Mouse (Mus musculus) stomach, embryonic 15.5 days (tissue): Measurements from ENCODE around the gene Tet3. TPM values are rescaled to one million over a fixed set of nuclear protein-coding genes. Genes with fewer than 3 reads are reported as not detected.

Experiments used
- ATAC-seq: fragments of 200-750 bp; cut with Nextera tagmentation; 2 replicates; pipeline ENCODE4 v1.8.0; 2017; ENCODE audit warnings: low read depth, moderate number of reproducible peaks, moderate TSS enrichment; ENCODE audit not compliant: insufficient read depth, low FRiP score
- H3K27ac ChIP-seq: fragments of 300-500 bp; sonication (generic); 2 replicates; pipeline ENCODE4 v1.5.1; 2015; ENCODE audit warnings: mild to moderate bottlenecking, inconsistent platforms
- H3K27me3 ChIP-seq: fragments of 300-500 bp; sonication (generic); replicated peaks from 2 replicates; pipeline ENCODE4 v1.6.1; 2015; ENCODE audit warnings: inconsistent platforms
- H3K36me3 ChIP-seq: fragments of 300-500 bp; sonication (generic); 2 replicates; pipeline ENCODE4 v1.6.1; 2015; ENCODE audit warnings: inconsistent platforms
- H3K4me1 ChIP-seq: fragments of 300-500 bp; sonication (generic); 2 replicates; pipeline ENCODE4 v1.6.1; 2015; ENCODE audit warnings: inconsistent platforms
- H3K4me2 ChIP-seq: fragments of 300-500 bp; sonication (generic); 2 replicates; pipeline ENCODE4 v1.6.1; 2015; ENCODE audit warnings: mild to moderate bottlenecking, inconsistent platforms
- H3K4me3 ChIP-seq: fragments of 300-500 bp; sonication (generic); replicated peaks from 2 replicates; pipeline ENCODE4 v1.5.1; 2015; ENCODE audit warnings: inconsistent platforms
- H3K9ac ChIP-seq: fragments of 300-500 bp; sonication (generic); 2 replicates; pipeline ENCODE4 v1.6.1; 2015; ENCODE audit warnings: inconsistent platforms
- H3K9me3 ChIP-seq: fragments of 300-500 bp; sonication (generic); 2 replicates; pipeline ENCODE4 v1.6.1; 2016; ENCODE audit warnings: inconsistent platforms
- WGBS: fragments of 180-500 bp; shearing (Covaris S2); methylation state at CpG from one replicate; pipeline ENCODE4 v1.1.7; 2015; 5-methylcytosine and 5-hydroxymethylcytosine counted together
- polyA plus RNA-seq: library from polyadenylated mRNA; unstranded; fragments of >200 nt; fragmentation: Nextera tagmentation; extraction: Ambion mirVana; gene quantifications from 2 replicates; pipeline ENCODE4 v1.2.1, GENCODE M21; 2015

Tet3 gene
- polyA plus RNA-seq, 1 experiment from 2014 or later = 39.6 TPM

DNA sequence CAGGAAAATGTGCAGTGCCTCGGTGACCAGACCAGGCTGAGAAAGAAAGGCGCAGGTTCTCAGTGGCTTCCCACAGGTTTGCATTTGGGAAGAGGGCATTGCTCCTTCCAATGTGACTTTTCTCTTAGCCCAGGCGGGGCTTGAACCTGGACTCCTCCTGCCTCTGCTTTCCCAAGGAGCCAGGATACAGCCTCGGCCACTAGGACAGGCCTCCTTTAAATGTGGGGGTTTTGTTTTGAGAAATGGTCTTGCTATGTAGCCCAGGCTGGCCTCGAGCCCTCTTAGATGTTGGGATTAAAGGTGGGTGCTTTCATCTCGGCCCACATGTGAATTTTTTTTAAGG lies 132.5 kb downstream of the Tet3 start:
- WGBS = 7% methylated on average over 6 of the region's 6 CpGs
- peak overlapping the region; percentile 97 for H3K27ac ChIP-seq
- H3K9me3 ChIP-seq = no peaks in the 10 kb centered on the region

DNA sequence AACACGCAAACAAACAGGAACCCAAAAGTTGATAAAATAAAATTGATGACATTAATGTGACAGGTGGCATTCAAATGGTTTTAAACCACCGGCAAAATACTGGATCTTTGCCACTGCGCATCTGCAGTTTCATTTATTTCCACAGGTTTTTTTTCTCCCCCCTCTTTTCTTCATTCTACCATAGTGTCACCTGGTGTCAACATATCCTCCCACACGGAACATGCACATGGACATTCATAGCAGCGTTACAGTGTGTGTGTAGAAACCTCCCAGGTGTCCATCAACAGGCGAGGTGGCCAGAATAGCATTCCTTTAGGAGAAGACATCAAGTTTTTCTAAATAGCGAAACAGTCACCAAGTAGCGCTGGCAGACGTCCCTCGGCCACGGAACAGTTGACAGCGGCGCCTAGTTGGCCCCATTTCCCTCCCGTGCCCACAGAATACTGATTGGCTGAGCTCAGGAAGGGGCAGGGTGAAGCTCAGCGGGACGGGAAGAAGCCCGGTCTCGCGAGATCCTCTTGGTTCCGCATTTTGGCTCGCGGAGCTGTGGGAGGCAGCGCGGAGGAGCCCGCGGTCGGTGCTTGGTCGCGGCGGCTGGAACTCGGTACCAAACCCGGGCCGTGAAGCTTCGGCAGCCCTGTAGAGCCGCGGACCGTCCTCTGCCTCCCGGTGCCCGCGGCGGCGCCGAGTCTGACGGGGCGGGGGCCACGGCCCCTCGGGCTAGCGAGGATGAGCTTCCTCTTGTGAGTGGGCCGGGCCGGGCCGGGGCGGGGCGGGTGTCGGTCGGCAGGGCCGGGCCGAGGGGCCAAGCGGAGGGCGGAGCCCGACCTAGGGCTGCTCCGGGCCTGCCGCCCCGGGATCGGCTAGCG lies 133.1 kb downstream of the Tet3 start, which contains the start of the genes Mthfd2 and Mob1a:
Gene Mthfd2 (minus strand): TSS at position 384 of the 869 bp plus-strand sequence.
Gene Mob1a (plus strand): TSS at position 492 of the 869 bp plus-strand sequence.
- Histone ChIP-seq H3K4me3 (peak within 1 kb of the TSS; percentile 94), H3K4me1 (peaks cover 6% of the 10 kb centered on the region), H3K9me3 (no peaks in the 10 kb centered on the region), H3K27ac (peak within 1 kb of the TSS; percentile 97), H3K27me3 (no peaks in the 10 kb centered on the region), H3K9ac (peak within 1 kb of the TSS; percentile 84), H3K36me3 (peaks cover 7% of the 10 kb centered on the region), H3K4me2 (peak within 1 kb of the TSS; percentile 74)
- ATAC-seq = peak; percentile 97
- WGBS = under 1% methylated on average over 62 of the region's 65 CpGs

More for the DNA sequence above, 132.5 kb downstream of the Tet3 start:
- H3K27me3 ChIP-seq = no peaks in the 10 kb centered on the region
- H3K4me1 ChIP-seq = peaks cover 6% of the 10 kb centered on the region
- 0 out of 2 replicates have a peak, but pooled peaks have one; percentile 1 for ATAC-seq
- peak overlapping the region; percentile 94 for H3K4me3 ChIP-seq
- H3K36me3 ChIP-seq = peaks cover 7% of the 10 kb centered on the region
- peak overlapping the region; percentile 74 for H3K4me2 ChIP-seq
- peak overlapping the region; percentile 84 for H3K9ac ChIP-seq

DNA sequence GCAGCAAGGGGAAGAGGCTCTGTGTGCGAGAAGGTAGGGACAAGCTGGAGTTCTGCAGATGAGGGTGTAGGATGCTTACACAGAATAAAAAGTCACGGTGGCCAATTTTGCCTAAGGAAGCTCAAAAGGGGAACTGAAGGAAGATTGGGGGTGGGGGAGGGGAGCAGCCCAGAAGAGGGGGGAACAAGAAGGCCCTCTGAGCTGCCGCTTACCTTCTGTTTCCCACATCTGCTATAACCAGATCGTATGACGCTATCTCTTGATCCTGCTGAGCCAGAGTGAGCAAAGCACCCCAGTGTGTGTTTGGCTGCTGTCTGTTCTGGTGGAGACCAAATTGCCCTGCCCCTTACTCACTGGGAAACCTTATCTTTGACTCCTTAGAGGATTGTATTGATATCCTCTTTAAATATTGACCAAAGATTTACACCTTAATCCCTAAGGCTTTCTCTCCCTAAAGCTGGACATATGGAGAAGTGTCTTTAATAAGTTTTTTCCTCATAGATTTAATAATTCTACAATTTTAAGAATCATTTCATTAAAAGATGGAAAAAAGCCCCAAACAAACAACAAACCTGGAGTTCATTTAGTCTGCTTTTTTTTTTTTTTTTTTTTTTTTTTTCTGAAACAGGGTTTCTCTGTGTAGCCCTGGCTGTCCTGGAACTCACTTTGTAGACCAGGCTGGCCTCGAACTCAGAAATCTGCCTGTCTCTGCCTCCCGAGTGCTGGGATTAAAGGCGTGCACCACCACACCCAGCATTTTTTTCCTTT lies 135.0 kb downstream of the Tet3 start:
- no peak for ATAC-seq
- peaks cover 6% of the 10 kb centered on the region for H3K4me1 ChIP-seq
- no peaks in the 10 kb centered on the region for H3K9me3 ChIP-seq
- no peaks in the 10 kb centered on the region for H3K27me3 ChIP-seq
- H3K36me3 ChIP-seq = no peaks in the 10 kb centered on the region
- H3K4me2 ChIP-seq = no peak overlapping the region
- 60% methylated on average over 8 of the region's 8 CpGs for WGBS
- H3K27ac ChIP-seq = no peak overlapping the region; the same call in 1 of the 2 replicates
- H3K9ac ChIP-seq = no peak overlapping the region
- no peak overlapping the region for H3K4me3 ChIP-seq

DNA sequence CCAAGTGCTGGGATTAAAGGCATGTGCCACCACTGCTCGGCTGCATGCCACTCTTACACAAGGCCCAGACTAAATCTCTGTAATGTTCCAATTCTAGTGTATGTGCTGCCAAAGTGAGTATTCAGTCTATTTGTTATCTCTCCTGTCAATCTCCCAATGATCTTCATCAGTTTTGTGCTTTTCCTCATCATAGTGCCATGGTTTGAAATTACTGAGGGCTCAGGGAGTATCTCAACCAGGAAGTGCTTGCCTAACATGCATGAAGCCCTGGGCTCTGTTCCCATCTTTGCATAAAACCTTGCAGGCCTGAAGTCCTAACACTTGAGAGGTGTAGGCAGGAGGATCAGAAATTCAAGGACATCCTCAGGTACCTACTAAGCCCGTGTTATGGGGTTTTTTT lies 136.1 kb downstream of the Tet3 start:
- H3K4me1 ChIP-seq = peaks cover 6% of the 10 kb centered on the region
- no peaks in the 10 kb centered on the region for H3K27me3 ChIP-seq
- no peak for ATAC-seq
- WGBS = 66% methylated on average over 2 of the region's 2 CpGs
- no peak overlapping the region for H3K27ac ChIP-seq
- no peak overlapping the region for H3K4me2 ChIP-seq
- no peak overlapping the region for H3K4me3 ChIP-seq
- H3K9ac ChIP-seq = no peak overlapping the region
- no peaks in the 10 kb centered on the region for H3K36me3 ChIP-seq
- H3K9me3 ChIP-seq = no peaks in the 10 kb centered on the region

DNA sequence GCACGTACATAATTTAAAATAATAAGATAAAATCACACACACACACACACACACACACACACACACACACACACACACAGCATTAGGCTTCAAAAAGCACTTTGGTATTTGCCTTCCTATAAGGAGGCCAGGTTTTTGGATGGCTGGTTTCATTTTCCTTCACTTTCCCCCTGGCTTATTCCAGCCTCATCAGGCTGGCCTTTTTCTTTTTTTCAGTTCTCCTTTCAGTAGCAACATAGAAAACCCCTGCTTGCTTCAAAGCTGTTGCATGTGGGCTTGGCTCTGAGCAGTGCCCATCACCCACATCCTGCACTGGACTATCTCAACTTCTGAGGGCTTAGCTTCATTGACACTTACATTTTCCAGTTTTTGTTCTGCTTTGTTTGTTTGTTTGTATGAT lies 137.0 kb downstream of the Tet3 start:
- Histone ChIP-seq H3K9ac (no peak overlapping the region), H3K4me2 (no peak overlapping the region), H3K9me3 (no peaks in the 10 kb centered on the region), H3K36me3 (no peaks in the 10 kb centered on the region), H3K4me3 (no peak overlapping the region), H3K27ac (no peak overlapping the region), H3K27me3 (no peaks in the 10 kb centered on the region), H3K4me1 (peaks cover 5% of the 10 kb centered on the region)
- WGBS = 70% methylated on average over 1 of the region's 1 CpGs
- ATAC-seq = no peak

DNA sequence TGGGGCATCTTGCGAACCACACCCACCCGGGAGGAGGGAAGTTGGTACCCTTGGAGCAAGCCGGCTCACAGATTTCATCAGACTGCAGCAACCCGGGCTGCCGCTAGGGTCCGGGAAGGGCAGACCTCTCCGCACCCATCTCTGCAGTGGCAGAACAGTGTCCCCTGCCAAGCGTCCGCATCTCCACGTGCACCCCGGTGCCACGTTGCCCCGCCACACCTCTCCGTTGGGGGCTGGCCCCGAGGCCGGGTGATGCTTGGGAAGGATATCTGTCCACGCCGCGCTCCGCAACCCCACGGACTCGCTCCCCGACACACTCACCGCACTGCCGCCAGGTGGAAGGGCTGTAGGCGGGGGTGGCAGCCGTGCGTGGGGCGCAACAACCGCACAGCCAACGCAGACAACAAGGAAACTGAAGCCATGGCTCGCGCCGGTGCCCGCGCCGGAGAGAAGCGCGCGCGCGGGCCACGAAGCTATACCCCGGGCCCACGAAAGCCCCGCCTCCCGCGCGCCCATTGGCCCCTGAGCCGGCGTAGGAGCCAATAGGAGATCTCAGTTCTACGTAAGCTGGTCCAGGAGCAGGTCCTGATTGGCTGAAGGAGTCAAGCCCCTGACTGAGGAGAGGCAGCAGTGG lies 141.7 kb downstream of the Tet3 start:
- Histone ChIP-seq H3K27ac (0 out of 2 replicates have a peak overlapping the region, but pooled peaks have one; percentile 26), H3K9ac (peak overlapping the region; percentile 69), H3K4me2 (peak overlapping the region; percentile 88), H3K27me3 (no peaks in the 10 kb centered on the region), H3K4me3 (peak overlapping the region; percentile 83), H3K36me3 (no peaks in the 10 kb centered on the region), H3K4me1 (peaks cover 10% of the 10 kb centered on the region; the same call in 1 of the 2 replicates), H3K9me3 (no peaks in the 10 kb centered on the region)
- WGBS = under 1% methylated on average over 52 of the region's 52 CpGs
- peak; percentile 97 for ATAC-seq

DNA sequence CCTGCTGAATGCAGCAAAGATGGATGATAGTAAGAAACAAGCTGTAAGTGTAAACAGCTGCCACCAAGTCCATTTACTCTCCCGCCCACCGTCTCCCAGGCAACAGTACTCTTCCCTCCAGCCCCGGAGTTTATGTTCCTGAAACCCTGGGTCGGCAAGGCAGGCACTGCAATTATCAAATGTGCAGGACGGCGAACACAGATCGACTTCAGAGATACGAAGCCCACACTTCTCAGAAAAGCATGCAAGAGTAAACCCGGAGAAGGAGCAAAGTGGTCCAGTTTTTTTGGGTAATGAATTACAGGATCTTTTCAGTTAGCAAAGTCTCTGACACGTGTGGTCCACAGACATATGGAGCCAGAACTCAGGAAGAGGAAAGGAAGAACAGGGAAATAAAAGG lies 142.9 kb downstream of the Tet3 start:
- ATAC-seq = no peak
- H3K4me1 ChIP-seq = peaks cover 10% of the 10 kb centered on the region; the same call in 1 of the 2 replicates
- H3K27ac ChIP-seq = no peak overlapping the region
- no peak overlapping the region for H3K9ac ChIP-seq
- H3K9me3 ChIP-seq = no peaks in the 10 kb centered on the region
- no peaks in the 10 kb centered on the region for H3K27me3 ChIP-seq
- peak overlapping the region; percentile 88 for H3K4me2 ChIP-seq
- H3K4me3 ChIP-seq = peak overlapping the region; percentile 83
- 5% methylated on average over 10 of the region's 10 CpGs for WGBS
- no peaks in the 10 kb centered on the region for H3K36me3 ChIP-seq

DNA sequence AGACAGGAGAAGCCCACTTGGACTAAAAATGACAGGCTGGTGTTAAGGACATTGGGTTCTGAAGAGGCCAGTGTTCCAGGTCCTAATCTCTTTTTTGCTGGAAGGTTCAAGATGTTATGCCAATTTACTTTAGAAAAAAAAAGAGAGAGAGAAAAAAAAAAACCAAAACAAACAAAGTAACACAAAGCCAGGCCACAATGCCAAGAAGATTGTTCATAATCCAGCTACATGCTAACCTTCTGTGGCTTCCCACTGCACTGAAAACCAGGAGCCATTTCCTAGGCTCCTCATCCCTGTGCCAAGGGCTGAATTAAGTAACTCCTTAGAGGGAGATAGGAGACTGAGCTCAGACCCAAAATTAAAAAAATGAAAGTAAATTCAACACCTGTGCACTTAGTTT lies 143.6 kb downstream of the Tet3 start:
- Histone ChIP-seq H3K9ac (no peak overlapping the region), H3K36me3 (0 out of 2 replicates have a peak, but pooled peaks cover 4% of the 10 kb centered on the region), H3K27me3 (no peaks in the 10 kb centered on the region), H3K27ac (no peak overlapping the region), H3K4me2 (peak overlapping the region; percentile 88), H3K4me3 (no peak overlapping the region), H3K4me1 (peaks cover 10% of the 10 kb centered on the region; the same call in 1 of the 2 replicates), H3K9me3 (no peaks in the 10 kb centered on the region)
- ATAC-seq = no peak

DNA sequence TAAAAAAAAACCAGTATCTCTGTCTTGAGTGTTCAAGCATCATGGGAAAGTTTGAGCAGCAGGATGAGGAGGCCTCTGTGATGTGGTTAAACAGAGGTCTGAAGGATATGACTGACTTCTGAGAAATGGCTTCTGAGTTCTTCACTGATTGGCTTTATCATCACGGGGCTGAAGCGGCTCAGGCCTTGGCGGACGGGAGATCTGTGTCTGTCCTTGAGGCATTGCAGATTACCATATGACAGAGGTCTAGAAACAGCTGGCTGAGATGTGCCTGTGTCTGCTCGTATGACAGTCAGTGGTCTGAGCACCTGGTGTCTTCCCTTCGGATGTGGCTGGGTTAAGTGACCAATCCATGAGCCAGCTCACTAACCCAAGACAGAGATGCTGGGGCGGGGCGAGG lies 146.4 kb downstream of the Tet3 start:
- H3K27me3 ChIP-seq = no peaks in the 10 kb centered on the region
- H3K9ac ChIP-seq = no peak overlapping the region
- H3K4me3 ChIP-seq = no peak overlapping the region
- no peaks in the 10 kb centered on the region for H3K9me3 ChIP-seq
- H3K4me2 ChIP-seq = no peak overlapping the region
- ATAC-seq = no peak
- H3K36me3 ChIP-seq = peaks cover 11% of the 10 kb centered on the region; the same call in 1 of the 2 replicates
- H3K27ac ChIP-seq = no peak overlapping the region
- 82% methylated on average over 8 of the region's 8 CpGs for WGBS
- H3K4me1 ChIP-seq = peaks cover 10% of the 10 kb centered on the region; the same call in 1 of the 2 replicates
